Mouse (Mus musculus): ENCODE results near the gene Lin7a.
"Not testable (repeated sequence)": the region's sequence is repeated elsewhere in the genome, so short reads cannot be mapped to it uniquely, and the experiment has no call there.

Lin7a gene

DNA sequence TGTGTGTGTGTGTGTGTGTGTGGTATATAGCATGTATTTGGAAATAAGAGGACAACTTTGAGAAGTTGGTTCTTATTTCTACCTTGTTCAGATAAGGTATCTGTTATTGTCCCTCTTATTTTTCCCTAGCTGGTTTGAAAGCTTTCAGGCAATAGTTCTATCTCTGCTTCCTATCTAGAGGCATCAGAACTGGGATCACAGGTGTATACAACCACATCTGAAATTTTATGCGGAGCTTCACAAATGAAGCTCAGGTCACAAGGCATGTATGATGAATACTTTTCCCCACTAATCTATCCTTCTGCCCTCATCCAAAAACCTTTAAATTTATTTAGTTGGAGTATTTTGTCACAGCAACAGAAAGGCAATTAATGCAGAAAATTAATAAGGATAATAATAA, 33.8 kb upstream of the Lin7a start:
- no peak for DNase-seq

DNA sequence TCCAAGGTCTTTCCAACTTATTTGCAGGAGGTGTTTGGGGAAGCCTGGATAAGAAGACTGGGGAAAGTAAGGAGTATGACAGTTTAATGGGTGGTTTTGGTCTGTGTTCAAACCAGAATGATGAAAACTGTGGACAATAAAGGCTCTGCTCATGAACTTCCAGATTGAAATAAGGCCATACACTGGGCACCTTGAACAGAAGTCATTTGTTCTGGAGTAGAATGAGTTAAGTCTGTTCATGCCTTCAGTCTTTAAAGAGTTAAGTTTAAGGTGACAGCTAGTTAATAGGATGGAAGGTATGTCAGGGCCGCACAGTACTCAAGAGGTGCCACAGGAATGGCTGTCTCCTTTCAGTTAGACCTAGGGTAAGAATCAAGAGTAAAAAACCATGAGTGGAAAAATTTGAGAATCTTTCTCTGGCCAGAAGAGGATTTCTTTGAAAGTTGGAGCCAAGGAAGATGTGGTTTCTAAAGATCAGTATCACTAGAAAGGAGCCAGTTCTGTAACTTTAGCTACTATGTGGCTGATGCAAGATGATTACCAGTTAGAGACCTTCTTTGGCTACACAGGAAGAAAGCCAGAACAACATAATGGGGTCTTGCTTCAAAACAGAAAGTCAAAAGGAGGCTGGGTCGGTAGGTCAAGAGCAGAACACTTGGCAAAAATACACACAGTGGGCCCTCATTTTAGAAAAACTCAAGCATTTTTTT, 33.2 kb upstream of the Lin7a start:
- no peak for DNase-seq

DNA sequence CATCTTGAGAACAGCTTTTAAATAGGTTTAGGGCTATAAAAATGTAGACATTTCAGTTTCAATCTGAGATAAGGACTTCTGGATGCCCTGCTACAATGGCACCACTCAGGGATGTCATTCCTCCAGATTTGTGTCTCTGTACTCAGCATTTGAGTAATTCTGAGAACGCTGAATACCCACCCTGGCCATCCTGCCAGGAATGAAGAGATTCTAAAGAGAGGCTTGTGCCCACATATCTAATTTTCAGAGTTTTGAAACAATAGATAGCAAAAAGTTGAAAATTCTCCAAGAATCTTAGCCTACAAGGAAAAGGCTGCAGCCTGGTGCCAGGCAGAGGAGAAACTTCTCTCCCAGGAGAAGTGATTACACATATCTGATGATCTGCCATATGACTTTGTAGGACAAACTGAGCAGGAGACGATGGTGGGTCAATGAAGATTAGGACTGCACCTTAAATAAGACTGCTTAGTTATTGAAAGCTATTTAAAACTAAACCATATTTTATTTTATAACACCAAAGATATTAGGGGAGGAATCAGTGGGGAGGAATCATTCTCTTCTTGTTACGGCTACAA, 32.5 kb upstream of the Lin7a start:
- no peak for DNase-seq

DNA sequence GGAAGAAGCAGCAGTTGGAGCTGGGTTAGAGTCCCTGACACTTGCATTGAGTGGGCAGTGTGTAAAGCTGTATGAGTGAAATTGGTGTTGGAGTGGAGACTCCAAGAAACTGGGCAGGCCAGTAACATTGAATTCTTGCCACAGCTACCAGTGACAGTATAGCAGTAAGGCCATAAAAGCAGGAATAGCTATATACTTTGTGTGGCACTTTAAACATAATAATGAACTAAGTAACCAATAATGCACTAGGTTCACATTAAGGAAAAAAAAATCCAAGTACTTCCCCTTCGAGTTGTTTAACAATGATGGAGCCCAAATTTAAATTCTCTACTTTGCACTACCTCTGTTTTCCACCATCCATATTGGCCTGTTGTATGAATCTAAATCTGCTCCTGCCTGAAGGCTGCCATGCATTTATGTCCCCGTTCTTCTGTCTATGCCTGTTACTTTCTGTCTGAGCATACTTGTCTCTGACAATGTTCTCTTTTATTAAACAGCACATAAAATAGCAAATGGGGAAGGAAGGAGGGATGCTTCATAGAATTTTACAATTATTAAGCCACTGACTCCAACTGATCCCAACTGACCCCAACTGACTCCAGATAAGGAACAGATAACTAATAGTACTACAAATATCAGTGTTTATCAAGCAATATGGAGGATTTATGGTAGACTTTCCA, 31.7 kb upstream of the Lin7a start:
- DNase-seq: no peak

DNA sequence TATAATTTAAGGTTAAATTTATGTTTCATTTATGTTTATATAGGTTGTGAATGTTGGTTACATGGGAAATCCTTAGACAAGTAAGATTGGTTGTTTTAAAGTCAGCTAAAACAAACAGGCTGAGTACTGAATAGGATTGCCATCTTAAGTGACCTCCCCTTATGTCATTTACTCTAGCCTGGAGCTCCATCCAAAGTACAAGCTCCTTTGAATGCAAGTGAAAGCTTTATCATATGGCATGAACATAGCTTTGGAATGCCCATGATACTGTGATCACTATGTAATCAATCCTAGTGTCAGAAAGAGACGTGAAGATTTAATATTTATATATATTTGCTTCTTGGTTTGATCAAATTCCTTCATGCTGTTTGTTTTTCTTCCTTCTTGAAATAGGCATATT, 31.0 kb upstream of the Lin7a start:
- DNase-seq: no peak

DNA sequence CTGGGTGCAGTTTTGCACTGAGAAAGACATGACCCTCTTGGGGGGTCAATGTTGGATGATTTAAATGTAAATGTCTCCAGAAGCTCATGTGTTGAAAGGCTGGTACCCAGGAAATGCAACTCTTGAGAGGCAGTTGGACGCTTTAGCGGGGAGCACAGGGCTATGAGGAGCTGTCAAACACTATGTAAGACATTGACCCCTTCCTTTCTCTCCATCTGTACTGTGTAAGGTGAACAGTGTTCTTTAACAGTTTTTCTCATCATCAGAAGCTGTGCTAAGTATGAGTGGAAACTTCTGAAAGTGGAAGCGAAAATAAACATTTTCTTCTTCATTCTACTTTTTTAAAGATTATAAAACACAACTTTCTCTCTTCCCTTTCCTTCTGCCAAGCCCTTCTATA, 30.5 kb upstream of the Lin7a start:
- DNase-seq: no peak

DNA sequence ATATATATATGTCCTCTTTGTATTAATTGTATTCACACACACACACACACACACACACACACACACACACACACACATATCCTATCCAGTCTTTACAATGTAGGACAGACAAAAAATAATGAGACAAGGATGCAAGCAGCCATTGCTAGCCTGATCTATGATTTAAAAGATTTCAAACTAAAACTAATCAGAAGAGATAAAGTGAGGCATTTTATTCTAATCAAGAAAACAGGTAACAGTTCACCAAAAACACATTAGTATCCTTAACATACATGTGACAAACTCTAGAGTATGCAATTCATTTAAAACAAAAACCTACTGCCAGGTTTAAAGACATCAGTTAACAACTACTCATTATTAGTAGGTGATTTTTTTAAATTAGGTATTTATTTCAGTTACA, 30.1 kb upstream of the Lin7a start:
- no peak for DNase-seq

DNA sequence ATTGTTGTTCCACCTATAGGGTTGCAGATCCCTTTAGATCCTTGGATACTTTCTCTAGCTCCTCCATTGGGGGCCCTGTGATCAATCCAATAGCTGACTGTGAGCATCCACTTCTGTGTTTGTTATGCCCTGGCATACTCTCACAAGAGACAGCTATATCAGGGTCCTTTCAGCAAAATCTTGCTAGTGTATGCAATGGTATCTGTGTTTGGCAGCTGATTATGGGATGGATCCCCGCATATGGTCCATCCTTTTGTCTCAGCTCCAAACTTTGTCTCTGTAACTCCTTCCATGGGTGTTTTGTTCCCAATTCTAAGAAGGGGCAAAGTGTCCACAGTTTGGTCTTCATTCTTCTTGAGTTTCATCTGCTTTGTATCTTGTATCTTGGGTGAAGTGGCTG, 29.5 kb upstream of the Lin7a start:
- DNase-seq: not testable (repeated sequence)

DNA sequence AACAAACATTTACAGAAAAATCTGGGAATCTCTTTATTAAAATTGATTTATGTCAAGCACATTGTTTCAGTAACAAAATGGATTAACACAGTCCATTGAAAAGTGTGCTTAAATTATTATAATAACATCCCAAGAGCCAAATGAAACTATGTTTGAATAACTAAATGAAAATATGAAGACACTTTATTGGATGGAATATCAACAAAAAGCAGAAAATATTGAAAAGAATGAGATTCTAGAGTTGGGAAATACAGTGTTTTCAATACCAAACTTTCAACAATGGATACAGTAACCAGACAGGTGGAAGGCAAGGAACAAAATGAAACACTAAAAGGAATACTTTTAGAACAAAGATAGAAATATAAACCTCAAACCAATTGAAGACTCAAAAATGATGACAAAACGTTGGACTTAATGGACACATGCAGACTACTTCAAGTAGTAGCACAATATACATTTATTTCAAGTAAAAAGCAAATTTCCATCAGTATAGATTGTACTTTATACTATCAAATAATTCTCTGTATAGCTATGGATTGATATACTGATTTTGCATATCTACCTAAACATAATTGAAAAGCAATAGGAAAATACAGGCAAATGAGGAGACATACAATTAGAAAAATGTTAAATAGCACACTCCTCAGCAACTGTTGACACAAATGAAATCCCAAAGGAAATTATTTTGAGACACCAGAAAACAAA, 28.6 kb upstream of the Lin7a start:
- DNase-seq: no peak

DNA sequence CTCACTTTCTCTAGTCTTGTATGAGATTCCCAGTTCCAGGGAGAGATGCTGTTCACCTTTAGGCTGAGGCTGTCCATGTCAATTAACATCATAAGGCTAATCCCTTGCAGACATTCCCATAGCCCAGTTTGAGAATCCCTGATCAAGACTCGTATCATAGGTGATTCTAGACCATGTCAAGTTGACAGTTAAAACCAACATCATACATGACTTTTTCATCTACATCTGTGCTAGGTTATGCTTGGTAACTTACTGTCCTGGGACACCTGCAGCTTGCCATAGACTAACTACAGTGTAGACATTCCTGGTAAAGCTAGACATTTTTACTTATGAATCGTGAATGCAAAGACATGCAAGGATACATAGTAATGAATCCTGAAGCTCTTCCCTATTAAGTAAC, 27.3 kb upstream of the Lin7a start:
- DNase-seq: no peak

DNA sequence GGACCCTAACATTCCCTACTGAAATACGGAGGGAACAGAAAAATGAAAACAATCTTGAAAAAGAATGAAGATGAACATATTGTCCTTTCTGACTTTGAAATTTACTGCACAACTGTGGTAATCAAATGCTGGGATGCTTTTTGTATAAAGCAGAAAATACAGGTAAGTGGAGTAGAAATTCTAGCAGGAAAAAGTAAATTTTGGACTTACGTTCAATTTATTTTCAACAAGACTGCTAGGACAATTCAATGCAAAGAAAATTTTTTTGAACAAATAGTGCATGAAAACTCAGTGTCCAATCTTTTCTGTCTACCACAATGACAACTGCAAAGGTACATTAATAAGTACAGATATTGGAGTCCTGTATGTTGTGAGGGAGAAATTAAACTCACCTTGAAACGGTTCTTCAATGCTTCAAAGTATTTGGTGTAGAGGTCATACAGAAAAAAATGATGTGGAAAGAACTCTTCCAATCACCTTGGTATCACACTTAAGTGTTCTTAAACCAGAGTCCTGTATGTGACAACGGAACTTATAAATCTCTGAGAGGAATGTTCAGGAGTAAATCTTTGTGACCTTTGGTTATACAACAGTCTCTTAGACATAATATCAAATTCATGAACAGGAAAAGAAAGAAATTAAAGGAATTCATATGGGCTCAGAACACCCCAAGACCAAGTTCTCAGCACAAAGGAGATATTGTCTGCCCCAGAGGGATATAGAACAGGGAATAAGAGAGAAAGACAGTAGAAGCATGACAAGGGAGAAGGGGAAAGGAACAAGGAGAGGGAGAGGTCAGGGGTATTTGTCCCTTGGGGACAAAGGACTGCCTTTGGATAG, 26.6 kb upstream of the Lin7a start:
- no peak for DNase-seq

DNA sequence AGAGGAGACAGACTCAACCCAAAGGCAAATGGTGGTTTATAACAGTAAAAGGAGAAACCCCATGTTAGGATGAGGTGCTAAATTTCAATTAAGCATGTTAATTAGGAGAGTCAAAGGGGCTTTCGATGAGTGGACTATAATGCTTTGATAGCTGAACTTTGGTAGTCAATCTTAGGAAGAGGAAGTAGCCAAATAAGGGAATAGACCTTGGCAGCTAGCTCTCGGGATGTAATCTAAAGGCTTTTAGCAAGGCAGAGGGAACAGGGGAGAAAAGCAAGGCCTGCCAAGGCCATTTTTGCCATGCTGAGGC, 26.0 kb upstream of the Lin7a start:
- DNase-seq: no peak

DNA sequence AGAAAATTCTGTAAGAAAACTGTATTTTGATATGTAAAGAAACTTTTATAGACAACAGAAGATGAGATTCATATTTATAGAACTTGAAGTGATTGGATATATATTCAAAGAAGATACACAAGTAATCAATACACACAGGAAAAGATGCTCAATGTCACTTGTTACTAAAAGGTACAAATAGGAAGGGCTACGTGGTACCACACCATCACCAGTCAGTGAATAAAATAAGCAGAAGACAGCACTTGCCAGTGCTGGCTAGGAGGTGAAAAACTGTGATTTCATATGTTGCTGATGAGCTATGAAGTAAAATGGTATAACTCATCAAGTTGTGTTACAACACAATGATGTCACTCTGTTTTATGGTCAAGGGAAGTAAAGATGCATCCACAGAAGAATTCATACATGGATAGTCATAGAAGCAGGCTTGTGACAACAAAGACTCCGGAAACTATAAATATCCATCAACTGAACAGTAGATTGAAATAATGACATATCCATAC, 25.5 kb upstream of the Lin7a start:
- DNase-seq: no peak

DNA sequence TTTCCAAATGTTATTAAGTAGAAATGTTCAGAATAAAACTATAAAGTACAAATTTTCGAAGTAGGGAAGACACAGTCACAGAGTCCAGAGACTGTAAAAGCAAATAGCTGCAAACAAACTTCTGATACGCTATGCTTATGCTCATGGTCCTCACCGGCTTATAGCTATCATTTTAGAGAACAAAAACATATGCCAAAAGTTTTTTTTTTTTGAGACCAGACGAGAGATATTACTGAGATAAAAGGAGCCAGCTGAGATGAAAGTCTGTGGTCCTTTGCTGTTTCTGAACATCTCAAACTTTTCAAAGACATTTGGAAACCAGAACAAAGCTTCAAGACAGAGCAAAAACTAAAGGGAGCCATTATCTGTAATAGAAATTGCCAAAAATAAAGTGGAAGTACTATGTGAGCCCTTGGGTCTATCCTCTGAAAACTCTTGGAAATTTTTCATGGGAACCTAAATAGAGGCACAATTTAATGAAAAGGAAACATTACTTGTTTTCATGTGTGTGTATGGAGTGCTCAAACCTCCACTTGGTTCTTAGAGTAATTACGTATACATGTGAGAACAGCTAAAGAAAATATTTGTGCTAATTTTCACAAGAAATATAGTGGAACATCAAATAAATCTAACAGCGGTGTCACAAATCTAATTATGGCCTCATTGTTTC, 24.4 kb upstream of the Lin7a start:
- DNase-seq: no peak

DNA sequence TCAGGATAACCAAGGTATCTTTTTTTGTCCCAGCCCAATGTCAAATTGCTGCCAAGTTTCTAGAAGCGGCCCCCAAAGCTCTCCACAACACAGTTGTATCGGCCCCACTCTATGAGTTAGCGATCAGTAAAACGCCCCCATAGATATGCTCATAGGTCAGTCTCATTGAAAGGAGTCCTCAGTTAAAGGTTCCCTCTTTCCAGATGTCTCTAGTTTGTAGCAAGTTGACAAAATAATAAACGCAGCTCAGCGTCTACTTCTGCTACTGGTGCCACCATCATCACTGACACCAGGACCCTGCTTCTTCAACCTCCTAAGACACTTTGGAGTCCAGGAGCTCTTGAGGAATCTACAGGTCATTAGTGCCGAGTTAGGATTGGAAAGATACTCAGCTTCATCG, 23.0 kb upstream of the Lin7a start:
- no peak for DNase-seq

DNA sequence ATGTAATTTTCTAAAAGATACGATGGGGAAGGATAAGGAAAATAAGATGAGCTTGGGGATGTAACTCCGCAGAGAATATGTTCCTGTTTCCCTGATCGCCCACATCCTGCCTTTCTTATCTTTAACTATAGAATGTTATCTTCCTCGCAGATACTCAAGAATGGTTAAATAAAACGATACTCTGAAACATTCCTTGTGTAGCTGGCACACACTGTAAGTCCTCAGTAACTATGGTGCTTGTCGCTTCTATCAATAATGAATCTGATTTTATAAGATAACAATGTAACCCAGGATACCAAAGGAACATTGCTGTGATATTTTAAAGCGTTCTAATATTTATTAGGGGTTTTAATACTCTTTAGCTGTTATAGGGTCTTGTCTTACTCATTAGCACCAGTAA, 22.4 kb upstream of the Lin7a start:
- no peak for DNase-seq

DNA sequence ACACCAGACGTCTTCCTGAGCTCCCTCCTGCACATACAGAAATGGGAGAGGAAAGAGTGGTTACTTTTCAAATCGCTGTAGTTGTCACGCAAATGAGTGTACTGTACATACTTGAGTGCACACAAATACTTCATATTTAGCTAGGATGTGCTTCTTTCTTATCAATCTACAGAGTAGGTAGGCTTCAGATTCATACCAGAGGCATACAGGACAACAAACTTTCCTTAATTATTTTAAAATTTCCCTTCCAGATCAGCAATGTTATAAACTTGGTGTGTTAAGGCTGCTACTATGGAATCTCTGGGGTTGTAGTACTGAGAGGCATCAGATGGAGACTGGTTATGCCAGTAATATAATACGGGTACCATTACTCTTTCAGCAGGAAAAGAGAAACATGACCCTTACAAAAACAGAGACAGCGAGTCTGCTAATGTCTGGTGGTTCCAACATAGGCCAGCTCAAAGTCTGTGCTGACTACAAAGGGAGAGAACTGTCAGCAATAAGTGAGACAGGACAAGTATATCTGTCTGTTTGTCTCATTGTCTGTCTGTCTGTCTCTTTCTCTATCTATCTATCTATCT, 21.8 kb upstream of the Lin7a start:
- no peak for DNase-seq

DNA sequence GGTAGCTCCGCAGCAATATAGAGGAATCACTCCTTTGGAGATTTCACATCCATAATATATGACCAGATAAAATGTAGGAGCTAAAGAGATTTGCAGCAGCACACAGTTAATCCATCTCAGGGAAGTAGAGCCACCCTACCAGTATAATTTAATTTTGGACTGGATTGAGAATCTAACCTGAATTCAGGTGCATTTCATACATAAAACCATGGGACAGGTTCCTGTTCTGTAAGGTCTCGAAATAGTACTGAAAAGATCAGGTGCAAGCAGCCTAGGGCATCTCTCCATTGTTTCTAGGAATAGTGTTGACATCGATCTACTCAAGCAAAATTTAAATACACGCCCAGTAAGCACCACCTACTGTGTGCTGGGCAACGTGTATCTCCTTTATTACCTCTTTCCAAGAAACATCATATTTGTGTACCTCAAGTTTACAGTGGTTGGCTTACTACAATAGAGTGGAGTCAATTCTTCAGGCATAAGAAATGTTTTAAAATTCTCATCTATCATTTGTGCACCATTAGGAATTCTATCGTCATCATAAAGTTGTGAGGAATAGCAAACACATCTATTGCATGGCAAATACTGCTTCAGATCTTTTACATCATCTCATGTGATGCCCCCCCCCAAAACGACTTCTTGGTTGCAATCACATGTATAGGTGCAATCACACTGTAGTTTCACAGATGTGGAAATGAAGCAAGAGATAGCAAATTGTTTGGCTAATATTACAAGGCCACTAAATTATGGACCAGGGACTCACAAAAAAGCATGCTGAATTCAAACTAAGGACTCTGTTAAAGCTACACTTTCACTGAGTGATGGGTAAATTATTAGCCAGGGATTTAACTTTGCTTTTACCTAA, 20.9 kb upstream of the Lin7a start:
- no peak for DNase-seq

DNA sequence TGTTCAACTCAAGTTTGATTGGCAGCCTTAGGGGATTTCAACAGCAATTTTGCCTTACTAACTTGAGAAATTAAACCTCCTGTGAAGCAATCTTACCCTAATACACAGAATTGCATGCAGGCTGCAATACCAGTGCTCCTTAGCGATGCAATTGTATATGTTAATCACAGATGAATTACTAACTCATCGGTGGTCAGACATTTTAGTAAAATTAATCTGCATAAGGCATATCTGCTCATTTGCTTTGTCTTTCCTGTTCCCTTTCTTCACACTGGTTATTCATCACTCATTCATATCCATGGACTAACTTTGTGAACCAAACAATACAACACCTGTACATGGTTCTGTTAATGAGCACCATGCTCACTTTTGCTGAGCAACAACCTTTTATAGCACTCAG, 20.2 kb upstream of the Lin7a start:
- no peak for DNase-seq

DNA sequence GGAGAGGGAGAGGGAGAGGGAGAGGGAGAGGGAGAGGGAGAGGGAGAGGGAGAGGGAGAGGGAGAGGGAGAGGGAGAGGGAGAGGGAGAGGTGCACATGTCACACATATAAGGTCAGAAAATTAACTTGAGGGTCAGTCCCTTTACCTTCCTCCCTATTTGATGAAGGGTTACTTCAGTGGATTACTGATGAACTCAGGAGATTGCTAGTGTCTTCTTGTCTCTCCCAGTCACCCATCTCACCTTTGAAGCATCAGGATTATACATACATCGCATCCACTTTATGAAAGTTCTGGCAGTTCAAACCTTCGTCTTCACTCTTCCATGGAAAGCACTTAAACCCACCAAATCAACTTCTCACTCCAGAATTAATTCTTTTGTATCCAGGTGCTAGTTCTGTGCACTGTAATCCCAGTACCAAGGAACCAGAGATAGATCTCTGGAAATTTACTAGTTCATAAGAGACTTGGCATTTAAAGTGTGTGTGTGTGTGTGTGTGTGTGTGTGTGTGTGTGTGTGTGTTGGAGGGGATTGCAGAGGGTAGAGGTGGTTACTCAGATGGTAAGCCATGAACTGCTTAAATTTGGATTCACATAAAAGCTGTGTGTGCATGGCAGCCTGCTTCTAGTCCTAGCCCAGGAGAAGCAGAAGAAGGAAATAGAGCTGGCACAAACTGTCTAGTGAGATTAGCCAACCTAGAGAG, 19.5 kb upstream of the Lin7a start:
- DNase-seq: no peak

DNA sequence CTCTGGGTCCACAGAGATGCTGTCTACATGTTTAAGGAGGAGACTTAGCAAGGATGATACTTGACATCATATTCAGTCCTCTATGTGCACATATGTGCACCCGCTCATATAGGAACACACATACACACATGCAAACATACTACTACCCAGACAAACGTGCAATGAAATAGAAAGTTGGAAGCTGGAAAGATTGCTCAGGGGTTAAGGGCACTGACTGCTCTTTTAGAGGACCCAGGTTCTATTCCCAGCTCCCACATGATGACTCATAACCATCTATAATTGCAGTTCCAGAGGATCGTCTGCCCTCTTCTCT, 19.0 kb upstream of the Lin7a start:
- no peak for DNase-seq
